Mouse (Mus musculus): ENCODE measurements around the gene Faf2.

GRCm38 (mm10) chr13:54607204-54607603 is 14.4 kb upstream of the Faf2 start:
- no peak for TF ChIP-seq CTCF (IDR thresholded peaks at IDR 0.05; ENCODE audit: extremely low read depth, insufficient read depth, insufficient read length, insufficient replicate concordance)
- TF ChIP-seq POLR2A (IDR thresholded peaks at IDR 0.05; ENCODE audit: low read depth, low read length) = no peak
